Mouse (Mus musculus) gastrocnemius, adult 8-10 months (tissue): ENCODE results near the gene Tmem150b. TPM values are rescaled to one million over a fixed set of nuclear protein-coding genes. Genes with fewer than 3 reads are reported as not detected.

Experiments
- DNase-seq, 2 experiments: peaks; one replicate each; pipeline ENCODE4 v3.0.0; 2022; ENCODE audit warnings: low spot score in 2 of 2
- total RNA-seq, 4 experiments: library from RNA; stranded (reverse); gene quantifications; 2 replicates each; pipeline ENCODE4 v1.2.4; 2022

The Tmem150b gene
- total RNA-seq, 4 experiments from 2014 or later: not detected

DNA sequence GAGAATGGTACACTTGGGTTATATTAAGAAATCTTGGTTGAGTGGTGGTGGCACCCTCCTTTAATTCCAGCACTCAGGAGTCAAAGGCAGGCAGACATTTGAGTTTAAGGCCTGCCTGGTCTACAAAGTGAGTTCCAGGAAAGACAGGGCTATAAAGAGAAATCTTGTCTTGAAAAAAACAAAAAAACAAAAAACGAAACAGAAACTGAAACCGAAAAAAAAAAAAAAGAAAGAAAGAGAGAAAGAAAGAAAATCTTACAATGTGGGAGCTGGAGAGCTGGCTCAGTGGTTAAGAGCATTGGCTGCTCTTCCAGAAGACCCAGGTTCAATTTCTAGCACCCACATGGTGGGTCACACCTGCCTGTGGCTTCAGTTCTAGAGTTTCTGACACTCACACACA, 61.3 kb downstream of the Tmem150b start:
- DNase-seq: no peak

DNA sequence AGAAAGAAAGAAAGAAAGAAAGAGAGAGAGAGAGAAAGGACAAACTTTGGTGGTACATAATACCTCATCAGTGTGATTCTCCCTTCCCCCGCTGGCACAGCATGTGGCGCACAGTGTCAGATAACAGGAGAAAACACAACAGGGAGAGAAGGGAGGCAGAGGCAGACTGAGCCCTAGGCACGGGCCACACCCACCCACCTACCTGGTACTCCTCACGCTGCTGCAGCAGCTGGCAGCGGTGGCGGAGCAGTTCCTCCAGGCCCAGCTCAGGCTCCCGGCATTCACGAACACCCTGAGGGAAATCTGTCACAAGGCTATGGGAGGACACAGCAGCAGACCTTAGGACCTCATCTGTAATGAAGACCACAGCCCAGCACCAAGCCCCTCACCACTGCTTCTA, 61.9 kb downstream of the Tmem150b start:
- no peak for DNase-seq

DNA sequence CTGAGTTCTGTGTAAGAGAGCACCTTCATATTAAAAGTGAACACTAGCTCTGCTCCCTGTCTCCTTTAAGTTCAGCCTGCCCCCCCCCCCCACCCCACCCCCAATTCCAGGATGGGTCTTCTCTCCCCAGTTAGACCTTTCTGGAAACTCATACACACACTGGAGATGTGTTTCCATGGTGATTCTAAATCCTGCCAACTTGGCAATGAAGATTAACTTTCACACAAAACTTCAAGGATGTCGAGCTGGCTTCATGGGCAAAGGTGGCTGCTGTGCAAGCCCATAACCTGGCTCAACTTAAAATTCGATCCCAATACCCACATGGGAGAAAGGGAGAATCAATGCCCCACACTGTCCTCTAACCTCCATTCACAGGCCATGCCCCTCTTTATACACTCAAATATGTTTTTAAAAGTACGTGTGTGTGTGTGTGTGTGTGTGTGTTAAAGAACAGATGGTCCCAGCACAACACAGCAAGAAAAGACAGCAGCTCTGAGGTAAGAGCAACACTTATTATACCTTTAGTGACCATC, 65.1 kb downstream of the Tmem150b start:
- DNase-seq: no peak

DNA sequence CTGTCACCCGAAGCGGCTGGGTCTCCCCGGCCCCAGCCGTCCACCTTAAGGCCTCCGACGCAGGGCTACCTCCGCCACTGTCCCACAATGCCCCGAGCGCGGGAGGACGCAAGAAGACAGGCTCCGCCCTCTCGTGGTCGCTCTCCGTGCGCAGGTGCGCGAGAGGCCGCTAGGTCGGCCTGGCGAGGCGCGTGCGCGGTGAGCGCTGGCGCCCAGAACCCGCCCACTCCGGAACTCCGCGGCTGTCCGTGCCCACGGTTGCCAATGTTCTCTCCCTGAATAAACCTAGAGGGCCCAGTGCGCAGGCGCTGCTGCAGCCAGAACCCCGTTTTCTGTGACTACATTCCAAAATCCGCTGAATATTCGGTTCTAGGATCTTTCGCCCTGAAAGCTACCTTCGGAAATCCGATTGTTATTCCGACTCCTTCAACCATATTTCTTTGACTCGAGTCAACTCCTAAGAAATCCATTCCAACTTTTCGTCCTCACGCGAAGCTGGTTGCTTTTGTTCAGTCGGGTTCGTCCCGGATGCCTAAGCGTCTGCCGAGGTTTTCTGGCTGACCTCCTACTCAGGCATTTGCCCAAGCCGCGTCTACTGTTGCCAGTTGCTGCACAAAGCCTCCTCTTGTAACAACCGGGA, 66.0 kb downstream of the Tmem150b start, which contains the start of gene Ppp6r1:
Gene Ppp6r1, minus strand, starts transcription at position 108 of the 640 bp plus-strand sequence.
- DNase-seq: peak; percentile 93 to 98

DNA sequence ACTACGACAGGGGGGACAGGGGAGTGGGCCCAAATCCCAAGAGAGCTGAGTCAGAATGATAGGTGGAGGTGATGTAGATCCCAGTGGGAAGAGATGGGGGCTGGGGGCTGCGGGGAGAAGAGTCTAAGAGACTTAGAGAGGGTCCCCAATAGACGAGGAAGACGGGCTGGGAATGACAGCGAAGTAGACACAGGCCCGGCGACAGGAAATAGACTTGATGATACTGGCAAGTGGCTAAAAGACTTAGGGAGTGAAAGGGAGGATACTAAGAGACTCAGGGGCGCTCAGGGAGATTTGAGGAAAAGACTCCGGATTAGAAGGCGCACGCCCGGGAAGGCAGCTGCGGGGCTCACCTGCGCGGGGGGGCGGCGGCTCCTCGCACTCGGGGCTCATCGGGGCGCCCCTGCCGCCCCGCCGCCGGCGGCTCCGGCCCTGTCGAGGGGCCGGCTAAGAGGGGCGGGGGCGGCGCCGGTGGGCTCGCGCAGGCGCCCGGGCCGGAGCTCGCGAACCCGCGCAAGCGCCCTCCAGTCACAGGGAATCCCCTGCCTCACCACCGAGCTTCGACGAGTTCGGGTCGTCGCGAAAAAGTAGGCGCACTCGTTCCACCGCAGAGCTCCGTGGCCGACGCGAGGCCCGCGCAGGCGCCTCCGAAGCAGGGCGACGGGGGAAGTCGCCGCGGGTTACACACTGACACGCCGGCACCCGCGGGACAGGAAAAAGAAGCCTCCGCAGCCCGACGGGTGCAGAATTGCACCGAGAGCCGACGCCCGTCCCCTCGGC, 66.7 kb downstream of the Tmem150b start:
- DNase-seq: no peak

DNA sequence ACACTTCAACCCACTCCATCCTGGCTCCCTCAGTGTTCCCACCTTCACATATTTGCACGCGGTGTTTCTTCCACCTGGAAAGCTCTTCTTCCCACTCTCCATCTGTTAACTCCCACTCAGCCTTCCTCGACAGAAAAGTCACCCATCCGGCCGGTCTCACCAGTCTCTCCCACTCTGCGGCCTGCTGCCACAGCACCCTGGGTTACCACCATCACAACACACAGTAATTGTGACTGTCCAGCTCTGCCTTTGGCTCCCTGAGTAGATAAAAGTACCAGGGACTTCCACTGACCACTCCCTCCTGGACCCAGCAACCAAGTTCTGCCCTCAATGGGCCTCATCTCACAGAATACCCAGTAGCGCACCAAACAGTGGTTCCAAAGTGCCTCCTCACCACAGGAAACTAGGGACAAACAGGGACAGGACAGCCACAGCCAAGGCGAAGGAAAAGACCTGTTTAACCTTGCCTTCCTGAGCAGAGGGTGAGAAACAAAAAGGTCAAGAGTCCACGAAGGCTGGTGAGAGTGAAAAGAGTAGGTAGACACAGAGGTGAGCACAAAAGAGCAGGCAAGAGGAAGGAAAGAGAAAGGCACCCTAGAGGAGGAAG, 67.4 kb downstream of the Tmem150b start:
- no peak for DNase-seq

Other genes starting within 250 kb of the Tmem150b start
- 10 to 100 TPM; 11.6 to 17.2 (median 16.7) TPM for gene Ppp1r12c, start 223.6 kb downstream of the Tmem150b start, total RNA-seq
- gene Tnnt1, start 208.9 kb downstream of the Tmem150b start, total RNA-seq: 100 to 1,000 TPM; 464 to 544 (median 482) TPM
- 1 to 10 TPM; 1.8 to 3.0 (median 2.3) TPM for gene Tnni3, start 201.0 kb downstream of the Tmem150b start, total RNA-seq
- under 1 TPM in 1 of 4 experiments, not detected in 3; 0.13 TPM for gene Dnaaf3, start 192.8 kb downstream of the Tmem150b start, total RNA-seq
- under 1 TPM in 1 of 4 experiments, not detected in 3; 0.15 TPM for gene Syt5, start 177.7 kb downstream of the Tmem150b start, total RNA-seq
- not detected for gene Ptprh, start 121.2 kb downstream of the Tmem150b start, total RNA-seq
- 1 to 10 TPM; 1.4 to 2.3 (median 2.0) TPM for gene Tmem86b, start 93.8 kb downstream of the Tmem150b start, total RNA-seq
- gene Ppp6r1, start 66.2 kb downstream of the Tmem150b start, total RNA-seq: 10 to 100 TPM; 48.2 to 53.4 (median 49.4) TPM
- gene Hspbp1, start 40.2 kb downstream of the Tmem150b start, total RNA-seq: 10 to 100 TPM; 23.4 to 28.8 (median 24.4) TPM
- gene Brsk1, start 34.6 kb downstream of the Tmem150b start, total RNA-seq: under 1 TPM; 0.13 to 0.49 (median 0.39) TPM
- 1 to 10 TPM; 3.5 to 5.2 (median 4.8) TPM for gene Kmt5c, start 14.9 kb upstream of the Tmem150b start, total RNA-seq
- not detected for gene Cox6b2, start 27.8 kb upstream of the Tmem150b start, total RNA-seq
- gene Fam71e2, start 46.1 kb upstream of the Tmem150b start, total RNA-seq: not detected
- gene Il11, start 57.6 kb upstream of the Tmem150b start, total RNA-seq: not detected
- not detected for gene Tmem190, start 57.7 kb upstream of the Tmem150b start, total RNA-seq
- 10 to 100 TPM in 1 of 4 experiments, 1 to 10 TPM in 3; 6.0 to 12.3 (median 7.4) TPM for gene Tmem238, start 64.4 kb upstream of the Tmem150b start, total RNA-seq
- 100 to 1,000 TPM; 347 to 558 (median 433) TPM for gene Rpl28, start 67.6 kb upstream of the Tmem150b start, total RNA-seq
- gene Ube2s, start 87.3 kb upstream of the Tmem150b start, total RNA-seq: 100 to 1,000 TPM in 1 of 4 experiments, 10 to 100 TPM in 3; 92.3 to 102 (median 95.8) TPM
- not detected for gene Shisa7, start 119.4 kb upstream of the Tmem150b start, total RNA-seq
- 1 to 10 TPM; 3.5 to 5.0 (median 3.8) TPM for gene Isoc2b, start 145.0 kb upstream of the Tmem150b start, total RNA-seq
- gene Isoc2a, start 151.9 kb upstream of the Tmem150b start, total RNA-seq: 10 to 100 TPM; 23.6 to 32.4 (median 28.2) TPM
- under 1 TPM in 3 of 4 experiments, not detected in 1; 0.29 to 0.81 (median 0.48) TPM for gene Gm36210, start 181.3 kb upstream of the Tmem150b start, total RNA-seq
- gene Zfp628, start 190.0 kb upstream of the Tmem150b start, total RNA-seq: 10 to 100 TPM in 2 of 4 experiments, 1 to 10 TPM in 2; 8.3 to 10.7 (median 9.7) TPM
- 1 to 10 TPM; 4.2 to 5.2 (median 4.6) TPM for gene Nat14, start 196.8 kb upstream of the Tmem150b start, total RNA-seq
- 1 to 10 TPM; 1.9 to 4.6 (median 2.5) TPM for gene Ssc5d, start 200.5 kb upstream of the Tmem150b start, total RNA-seq
- 10 to 100 TPM; 55.4 to 88.7 (median 62.8) TPM for gene Sbk2, start 239.2 kb upstream of the Tmem150b start, total RNA-seq
- gene Sbk3, start 245.9 kb upstream of the Tmem150b start, total RNA-seq: 1 to 10 TPM in 3 of 4 experiments, under 1 TPM in 1; 0.58 to 1.6 (median 1.1) TPM